Mouse (Mus musculus): Measurements from ENCODE around the gene Cngb1. TPM values are rescaled to one million over a fixed set of nuclear protein-coding genes. Genes with fewer than 3 reads are reported as not detected.
A peak's percentile ranks its signal among the peaks of the same experiment; 100 is the strongest.

Cngb1 gene
- polyA plus RNA-seq, 1 experiment from 2014 or later = 0.12 TPM

DNA sequence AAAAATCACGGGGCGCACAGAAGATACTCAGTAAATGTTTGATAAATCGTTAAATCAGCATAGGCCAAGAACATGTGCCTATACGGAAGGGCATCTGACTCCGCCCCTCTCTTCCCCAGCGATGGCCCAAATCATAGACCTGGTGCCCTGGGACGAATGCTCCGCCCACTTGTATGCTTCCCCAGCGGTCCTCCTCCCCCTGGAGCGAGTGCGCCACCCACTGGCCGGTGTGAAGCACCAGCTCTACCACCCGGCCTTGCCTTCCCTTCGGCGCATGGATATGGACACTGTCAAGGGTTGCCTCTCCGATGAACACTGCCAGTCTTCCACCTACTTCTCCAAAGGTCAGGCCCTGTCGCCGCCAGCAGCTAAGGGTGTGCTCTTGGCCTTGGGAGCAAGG lies 6.5 kb upstream of the Cngb1 start:
- H3K9ac ChIP-seq (ENCODE audit: low read depth, low read length) = no peak overlapping the region
- H3K27ac ChIP-seq (ENCODE audit: low read length) = no peak overlapping the region
- H3K4me2 ChIP-seq (ENCODE audit: low read depth, low read length) = no peak overlapping the region
- no peak for ATAC-seq (ENCODE audit: low read depth)
- WGBS (ENCODE audit: insufficient replicate concordance) = 58% methylated on average over 18 of the region's 18 CpGs
- no peak overlapping the region for H3K4me3 ChIP-seq (ENCODE audit: low read depth, low read length)
- no peaks in the 10 kb centered on the region for H3K27me3 ChIP-seq (ENCODE audit: control insufficient read depth, insufficient read depth, low read depth, low read length)
- no peaks in the 10 kb centered on the region for H3K36me3 ChIP-seq (ENCODE audit: control insufficient read depth, insufficient read depth)
- no peaks in the 10 kb centered on the region; the same call in 1 of the 2 replicates for H3K4me1 ChIP-seq (ENCODE audit: control insufficient read depth, low read depth, low read length)
- H3K9me3 ChIP-seq (replicated peaks; ENCODE audit: control insufficient read depth, low read length) = no peaks in the 10 kb centered on the region

DNA sequence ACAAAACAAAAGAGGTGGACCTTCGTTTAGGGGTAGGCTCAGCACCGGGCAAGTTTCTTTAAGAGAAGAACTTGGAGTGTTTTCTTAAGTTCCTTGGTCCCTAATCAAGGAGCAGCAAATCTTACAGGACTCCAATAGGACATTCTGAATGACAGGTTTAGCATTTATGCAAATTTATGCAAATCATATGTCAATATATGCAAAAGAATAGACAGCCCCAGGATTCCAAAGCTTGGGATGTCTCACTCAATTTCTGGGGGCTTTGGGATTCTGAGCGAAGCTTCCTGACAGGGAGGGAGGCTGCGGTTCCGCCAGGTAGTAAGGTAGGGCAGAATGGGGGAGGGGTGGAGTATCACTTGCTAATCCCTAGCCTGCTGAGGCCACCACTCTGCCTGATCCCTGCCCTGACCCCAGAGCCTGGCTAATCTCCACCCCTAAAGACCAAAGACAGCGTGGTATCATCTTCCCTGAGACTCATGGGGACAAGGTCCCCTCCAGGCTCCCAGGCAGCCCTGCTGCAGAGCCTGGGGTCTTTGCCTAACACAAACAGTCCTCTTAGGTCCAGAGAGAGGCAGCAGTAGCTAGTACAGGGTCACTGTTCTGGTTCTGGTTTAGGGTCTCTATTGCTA lies 4.1 kb upstream of the Cngb1 start, which contains the start of gene Tepp:
Tepp (plus strand) TSS at position 225 of the 629 bp plus-strand sequence.
- H3K4me2 ChIP-seq (ENCODE audit: low read depth, low read length) = no peak within 1 kb of the TSS
- H3K9ac ChIP-seq (ENCODE audit: low read depth, low read length) = no peak within 1 kb of the TSS
- H3K27ac ChIP-seq (ENCODE audit: low read length) = no peak within 1 kb of the TSS
- H3K36me3 ChIP-seq (ENCODE audit: control insufficient read depth, insufficient read depth) = no peaks in the 10 kb centered on the region
- no peaks in the 10 kb centered on the region; the same call in 1 of the 2 replicates for H3K4me1 ChIP-seq (ENCODE audit: control insufficient read depth, low read depth, low read length)
- no peak for ATAC-seq (ENCODE audit: low read depth)
- no peaks in the 10 kb centered on the region for H3K9me3 ChIP-seq (replicated peaks; ENCODE audit: control insufficient read depth, low read length)
- H3K27me3 ChIP-seq (ENCODE audit: control insufficient read depth, insufficient read depth, low read depth, low read length) = no peaks in the 10 kb centered on the region
- H3K4me3 ChIP-seq (ENCODE audit: low read depth, low read length) = no peak within 1 kb of the TSS
- WGBS (ENCODE audit: insufficient replicate concordance) = 35% methylated on average over 6 of the region's 6 CpGs

DNA sequence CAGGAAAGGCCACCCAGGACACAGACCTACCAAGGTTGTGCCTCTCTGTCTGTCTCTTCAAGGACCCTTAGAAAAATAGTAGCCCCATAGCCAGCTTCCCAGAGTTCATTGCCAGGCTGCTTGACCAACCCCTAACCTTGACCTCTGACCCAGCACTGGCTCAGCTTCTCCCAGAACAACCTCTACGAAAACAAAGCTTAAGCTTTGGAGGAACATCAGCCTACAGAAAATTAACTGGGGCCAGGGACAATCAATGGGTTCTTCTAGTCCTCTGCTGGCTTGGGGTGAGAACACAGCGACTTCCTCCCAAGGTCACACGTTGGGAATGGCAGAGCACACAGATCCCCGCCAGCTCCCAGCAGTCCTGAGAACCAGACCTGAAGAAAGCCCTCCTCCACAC lies 859 bp downstream of the Cngb1 start:
- Histone ChIP-seq H3K4me3 (ENCODE audit: low read depth, low read length) (no peak overlapping the region), H3K36me3 (ENCODE audit: control insufficient read depth, insufficient read depth) (no peaks in the 10 kb centered on the region), H3K9me3 (replicated peaks; ENCODE audit: control insufficient read depth, low read length) (no peaks in the 10 kb centered on the region), H3K27ac (ENCODE audit: low read length) (no peak overlapping the region), H3K4me2 (ENCODE audit: low read depth, low read length) (no peak overlapping the region), H3K4me1 (ENCODE audit: control insufficient read depth, low read depth, low read length) (no peaks in the 10 kb centered on the region; the same call in 1 of the 2 replicates), H3K27me3 (ENCODE audit: control insufficient read depth, insufficient read depth, low read depth, low read length) (no peaks in the 10 kb centered on the region), H3K9ac (ENCODE audit: low read depth, low read length) (no peak overlapping the region)
- 47% methylated on average over 4 of the region's 4 CpGs for WGBS (ENCODE audit: insufficient replicate concordance)
- no peak for ATAC-seq (ENCODE audit: low read depth)

DNA sequence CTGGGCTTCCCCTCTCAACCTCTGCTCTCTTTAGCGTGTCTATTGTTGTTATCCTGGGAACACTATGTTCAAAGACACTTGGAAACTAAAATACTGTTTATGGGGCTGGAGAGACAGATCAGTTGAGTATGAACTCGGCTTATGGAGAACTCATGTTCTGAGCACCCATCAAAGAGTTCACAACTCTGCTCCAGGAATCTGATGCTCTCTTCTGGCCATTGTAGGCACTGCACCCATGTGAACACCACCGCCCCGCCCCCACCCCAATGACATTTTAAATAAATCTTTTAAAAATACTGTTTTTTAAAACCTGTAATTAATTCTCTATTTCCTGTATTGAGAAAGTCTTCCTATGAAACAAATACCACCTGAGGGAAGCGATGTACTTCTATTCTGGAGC lies 4.0 kb downstream of the Cngb1 start:
- H3K27ac ChIP-seq (ENCODE audit: low read length) = no peak overlapping the region
- no peaks in the 10 kb centered on the region for H3K27me3 ChIP-seq (ENCODE audit: control insufficient read depth, insufficient read depth, low read depth, low read length)
- 12% methylated on average over 5 of the region's 5 CpGs for WGBS (ENCODE audit: insufficient replicate concordance)
- H3K4me3 ChIP-seq (ENCODE audit: low read depth, low read length) = no peak overlapping the region
- ATAC-seq (ENCODE audit: low read depth) = no peak
- no peak overlapping the region for H3K9ac ChIP-seq (ENCODE audit: low read depth, low read length)
- H3K36me3 ChIP-seq (ENCODE audit: control insufficient read depth, insufficient read depth) = no peaks in the 10 kb centered on the region
- H3K4me2 ChIP-seq (ENCODE audit: low read depth, low read length) = no peak overlapping the region
- H3K9me3 ChIP-seq (replicated peaks; ENCODE audit: control insufficient read depth, low read length) = no peaks in the 10 kb centered on the region
- H3K4me1 ChIP-seq (ENCODE audit: control insufficient read depth, low read depth, low read length) = no peaks in the 10 kb centered on the region

DNA sequence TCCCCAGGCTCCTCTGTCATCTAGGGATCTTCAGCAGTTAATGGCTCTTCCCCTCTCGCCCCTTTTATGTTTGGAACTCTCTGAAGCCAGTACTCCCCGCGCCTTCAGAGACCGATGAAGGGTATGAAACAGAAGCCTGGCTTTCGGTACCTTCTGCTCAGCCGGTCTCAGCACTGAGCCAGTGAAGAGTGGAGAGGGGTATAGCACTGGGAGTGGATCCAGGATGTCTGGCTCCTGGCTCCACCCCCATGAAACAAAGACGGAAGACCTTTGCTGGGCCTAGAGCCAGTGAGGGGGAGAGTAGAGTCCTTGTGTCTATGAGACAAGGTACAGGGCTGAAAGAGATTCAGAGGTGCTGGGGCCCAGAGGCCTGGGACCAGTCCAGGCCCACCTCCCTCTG lies 12.5 kb downstream of the Cngb1 start:
- H3K4me2 ChIP-seq (ENCODE audit: low read depth, low read length) = no peak overlapping the region
- ATAC-seq (ENCODE audit: low read depth) = 0 out of 2 replicates have a peak, but pooled peaks have one; percentile 19

DNA sequence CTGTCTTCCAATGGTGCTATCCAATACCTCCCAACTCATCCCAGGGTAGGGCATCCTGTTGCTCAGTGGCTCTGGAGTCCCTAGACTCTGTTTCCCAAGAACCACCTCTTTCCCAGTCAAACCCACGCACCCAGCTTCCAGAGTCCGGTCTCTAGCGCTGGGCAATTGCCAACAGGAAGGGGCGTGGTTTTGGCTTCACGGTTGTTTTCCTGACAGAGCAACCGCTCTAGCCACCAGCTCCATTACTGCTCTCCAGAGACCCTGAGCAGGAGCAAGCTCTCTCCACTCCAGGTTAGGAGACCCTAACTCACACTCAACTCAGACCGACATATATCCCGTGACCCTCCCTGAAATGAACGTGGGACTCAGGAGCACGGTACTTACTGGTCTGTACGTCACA lies 13.2 kb downstream of the Cngb1 start:
- Histone ChIP-seq H3K27ac (ENCODE audit: low read length) (no peak overlapping the region), H3K36me3 (ENCODE audit: control insufficient read depth, insufficient read depth) (no peaks in the 10 kb centered on the region), H3K27me3 (ENCODE audit: control insufficient read depth, insufficient read depth, low read depth, low read length) (no peaks in the 10 kb centered on the region), H3K9ac (ENCODE audit: low read depth, low read length) (no peak overlapping the region), H3K4me3 (ENCODE audit: low read depth, low read length) (no peak overlapping the region), H3K4me1 (ENCODE audit: control insufficient read depth, low read depth, low read length) (no peaks in the 10 kb centered on the region), H3K4me2 (ENCODE audit: low read depth, low read length) (no peak overlapping the region), H3K9me3 (replicated peaks; ENCODE audit: control insufficient read depth, low read length) (no peaks in the 10 kb centered on the region)
- 29% methylated on average over 11 of the region's 11 CpGs for WGBS (ENCODE audit: insufficient replicate concordance)
- no peak for ATAC-seq (ENCODE audit: low read depth)

More for the DNA sequence above, 12.5 kb downstream of the Cngb1 start:
- Histone ChIP-seq H3K9ac (ENCODE audit: low read depth, low read length) (no peak overlapping the region), H3K9me3 (replicated peaks; ENCODE audit: control insufficient read depth, low read length) (no peaks in the 10 kb centered on the region), H3K4me3 (ENCODE audit: low read depth, low read length) (no peak overlapping the region), H3K27me3 (ENCODE audit: control insufficient read depth, insufficient read depth, low read depth, low read length) (no peaks in the 10 kb centered on the region), H3K4me1 (ENCODE audit: control insufficient read depth, low read depth, low read length) (no peaks in the 10 kb centered on the region), H3K27ac (ENCODE audit: low read length) (no peak overlapping the region), H3K36me3 (ENCODE audit: control insufficient read depth, insufficient read depth) (no peaks in the 10 kb centered on the region)
- WGBS (ENCODE audit: insufficient replicate concordance) = 75% methylated on average over 7 of the region's 7 CpGs

DNA sequence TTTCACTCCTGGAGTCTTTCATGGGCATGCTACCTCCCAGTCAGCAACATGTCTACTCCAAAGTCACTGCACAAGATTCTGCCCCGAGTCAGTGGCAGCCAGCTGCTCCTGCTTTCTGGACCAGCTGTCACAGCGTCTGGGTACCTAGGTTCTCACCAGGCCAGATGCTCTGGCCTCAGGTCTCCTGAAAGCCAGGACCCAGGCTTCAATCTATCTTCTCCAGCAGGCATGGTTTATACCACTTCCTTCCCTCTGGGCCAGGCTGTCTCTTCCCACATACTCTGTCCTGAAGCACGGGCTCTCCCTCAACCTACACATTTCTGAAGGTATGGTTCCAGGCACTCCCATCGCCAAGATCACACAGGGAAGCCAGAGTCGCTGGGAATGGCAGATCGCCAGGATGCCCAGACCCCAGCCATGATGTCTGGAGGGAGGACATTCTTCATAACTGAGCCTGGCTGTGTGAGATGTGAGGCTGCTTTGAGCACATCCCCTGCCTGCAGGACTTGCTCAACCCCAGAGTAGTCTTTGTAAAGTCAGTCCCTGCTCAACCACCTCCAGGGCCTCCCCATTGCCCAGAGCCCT lies 17.2 kb downstream of the Cngb1 start:
- no peak overlapping the region for H3K9ac ChIP-seq (ENCODE audit: low read depth, low read length)
- no peaks in the 10 kb centered on the region for H3K27me3 ChIP-seq (ENCODE audit: control insufficient read depth, insufficient read depth, low read depth, low read length)
- no peak overlapping the region for H3K4me2 ChIP-seq (ENCODE audit: low read depth, low read length)
- ATAC-seq (ENCODE audit: low read depth) = no peak
- H3K9me3 ChIP-seq (replicated peaks; ENCODE audit: control insufficient read depth, low read length) = no peaks in the 10 kb centered on the region
- H3K4me3 ChIP-seq (ENCODE audit: low read depth, low read length) = no peak overlapping the region
- H3K4me1 ChIP-seq (ENCODE audit: control insufficient read depth, low read depth, low read length) = no peaks in the 10 kb centered on the region
- no peak overlapping the region for H3K27ac ChIP-seq (ENCODE audit: low read length)
- no peaks in the 10 kb centered on the region for H3K36me3 ChIP-seq (ENCODE audit: control insufficient read depth, insufficient read depth)
- WGBS (ENCODE audit: insufficient replicate concordance) = 39% methylated on average over 6 of the region's 6 CpGs

DNA sequence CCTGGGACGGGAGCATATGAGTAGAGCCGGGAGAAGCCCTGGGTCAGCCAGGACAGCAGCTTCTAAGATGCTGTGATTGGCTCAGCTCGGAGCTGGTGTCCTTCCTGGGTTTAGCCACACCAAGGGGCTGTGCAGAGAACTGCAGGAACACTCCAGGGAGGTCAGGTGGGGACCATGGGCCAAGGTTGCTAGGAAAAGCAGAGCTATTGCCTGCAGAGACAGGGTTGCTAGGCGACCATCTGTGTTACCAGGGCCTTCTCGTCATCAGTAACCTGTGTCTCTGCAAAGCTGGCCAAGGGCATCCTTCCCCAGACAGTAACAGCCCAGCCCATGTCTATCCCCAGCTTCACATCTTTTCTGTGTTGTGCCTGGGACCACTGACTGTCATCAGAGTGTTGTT lies 24.9 kb downstream of the Cngb1 start:
- no peak overlapping the region for H3K9ac ChIP-seq (ENCODE audit: low read depth, low read length)
- H3K9me3 ChIP-seq (replicated peaks; ENCODE audit: control insufficient read depth, low read length) = no peaks in the 10 kb centered on the region
- no peak overlapping the region for H3K27ac ChIP-seq (ENCODE audit: low read length)
- no peak for ATAC-seq (ENCODE audit: low read depth)
- H3K4me3 ChIP-seq (ENCODE audit: low read depth, low read length) = no peak overlapping the region
- no peaks in the 10 kb centered on the region for H3K4me1 ChIP-seq (ENCODE audit: control insufficient read depth, low read depth, low read length)
- no peaks in the 10 kb centered on the region for H3K36me3 ChIP-seq (ENCODE audit: control insufficient read depth, insufficient read depth)
- H3K4me2 ChIP-seq (ENCODE audit: low read depth, low read length) = no peak overlapping the region
- no peaks in the 10 kb centered on the region for H3K27me3 ChIP-seq (ENCODE audit: control insufficient read depth, insufficient read depth, low read depth, low read length)
- WGBS (ENCODE audit: insufficient replicate concordance) = 61% methylated on average over 5 of the region's 5 CpGs

DNA sequence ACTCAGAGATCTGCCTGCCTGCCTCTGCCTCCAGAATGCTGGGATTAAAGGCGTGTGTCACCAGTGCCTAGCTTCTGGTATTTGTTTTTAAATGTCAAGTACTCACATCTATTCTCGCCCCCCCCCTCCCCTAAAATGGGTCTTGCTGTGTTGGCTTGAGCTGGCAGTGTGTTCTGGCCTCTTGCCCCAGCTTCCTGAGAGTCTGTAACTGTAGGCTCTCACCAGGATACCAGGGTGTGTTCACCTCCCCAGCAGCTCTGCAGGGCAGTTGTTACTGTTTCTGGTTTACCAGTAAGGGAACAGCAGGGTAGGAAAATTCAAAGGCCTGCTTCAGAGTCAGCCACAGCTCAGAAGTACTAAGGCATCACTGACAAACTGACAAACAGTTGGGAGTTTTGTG lies 33.5 kb downstream of the Cngb1 start:
- no peak overlapping the region for H3K4me3 ChIP-seq (ENCODE audit: low read depth, low read length)
- no peaks in the 10 kb centered on the region for H3K36me3 ChIP-seq (ENCODE audit: control insufficient read depth, insufficient read depth)
- ATAC-seq (ENCODE audit: low read depth) = no peak
- H3K4me1 ChIP-seq (ENCODE audit: control insufficient read depth, low read depth, low read length) = no peaks in the 10 kb centered on the region
- H3K27me3 ChIP-seq (ENCODE audit: control insufficient read depth, insufficient read depth, low read depth, low read length) = no peaks in the 10 kb centered on the region
- no peak overlapping the region for H3K4me2 ChIP-seq (ENCODE audit: low read depth, low read length)
- no peak overlapping the region for H3K9ac ChIP-seq (ENCODE audit: low read depth, low read length)
- 29% methylated on average over 2 of the region's 2 CpGs for WGBS (ENCODE audit: insufficient replicate concordance)
- H3K27ac ChIP-seq (ENCODE audit: low read length) = no peak overlapping the region
- H3K9me3 ChIP-seq (replicated peaks; ENCODE audit: control insufficient read depth, low read length) = no peaks in the 10 kb centered on the region
